Mouse (Mus musculus) intestine, embryonic 16.5 days (tissue): ENCODE data around the gene Chst3. TPM values are rescaled to one million over a fixed set of nuclear protein-coding genes. Genes with fewer than 3 reads are reported as not detected.

Experiments
- ATAC-seq: fragments of 200-750 bp; cut with Nextera tagmentation; 2 replicates; pipeline ENCODE4 v1.8.0; 2017; ENCODE audit warnings: moderate TSS enrichment, moderate library complexity
- H3K27ac ChIP-seq: fragments of 300-500 bp; sonication (generic); 2 replicates; pipeline ENCODE4 v1.5.1; 2014; ENCODE audit warnings: mild to moderate bottlenecking, low read length
- H3K27me3 ChIP-seq: fragments of 300-500 bp; sonication (generic); replicated peaks from 2 replicates; pipeline ENCODE4 v1.6.1; 2014; ENCODE audit warnings: low read length, control low read depth, mixed read lengths; ENCODE audit not compliant: control insufficient read depth, insufficient read depth
- H3K36me3 ChIP-seq: fragments of 300-500 bp; sonication (generic); 2 replicates; pipeline ENCODE4 v1.6.1; 2014; ENCODE audit warnings: low read length, control low read depth; ENCODE audit not compliant: control insufficient read depth, insufficient read depth
- H3K4me1 ChIP-seq: fragments of 300-500 bp; sonication (generic); 2 replicates; pipeline ENCODE4 v1.6.1; 2014; ENCODE audit warnings: low read length, control low read depth, mixed read lengths; ENCODE audit not compliant: control insufficient read depth, insufficient read depth
- H3K4me2 ChIP-seq: fragments of 300-500 bp; sonication (generic); 2 replicates; pipeline ENCODE4 v1.6.1; 2014; ENCODE audit warnings: low read depth, low read length, control low read depth
- H3K4me3 ChIP-seq: fragments of 300-500 bp; sonication (generic); 2 replicates; pipeline ENCODE4 v1.5.1; 2014; ENCODE audit warnings: mild to moderate bottlenecking, low read length
- H3K9ac ChIP-seq: fragments of 300-500 bp; sonication (generic); 2 replicates; pipeline ENCODE4 v1.6.1; 2014; ENCODE audit warnings: low read depth, low read length
- H3K9me3 ChIP-seq: fragments of 300-500 bp; sonication (generic); 2 replicates; pipeline ENCODE4 v1.6.1; 2016; ENCODE audit warnings: low read length, control low read depth; ENCODE audit not compliant: control insufficient read depth
- WGBS: fragments of 180-500 bp; shearing (Covaris S2); extraction: QIAGEN DNeasy Blood & Tissue Kit; methylation state at CpG from one replicate; pipeline ENCODE4 v1.1.7; 2014; 5-methylcytosine and 5-hydroxymethylcytosine counted together
- microRNA-seq: library from miRNA; unstranded; fragments of <30 nt; microRNA quantifications from one replicate; pipeline ENCODE4, GENCODE M21; 2016
- polyA plus RNA-seq: library from polyadenylated mRNA; unstranded; fragments of >200 nt; fragmentation: Nextera tagmentation; extraction: Ambion mirVana; gene quantifications from 2 replicates; pipeline ENCODE4 v1.2.1, GENCODE M21; 2015

Gene Chst3
- polyA plus RNA-seq, 1 experiment from 2014 or later: 1.3 TPM

GRCm38 (mm10) chr10:60133501-60133900, 85.6 kb downstream of the Chst3 start:
- Histone ChIP-seq H3K9ac (no peak overlapping the region; the same call in 1 of the 2 replicates), H3K9me3 (no peaks in the 10 kb centered on the region), H3K4me2 (no peak overlapping the region), H3K36me3 (no peaks in the 10 kb centered on the region), H3K27me3 (no peaks in the 10 kb centered on the region), H3K4me1 (peaks cover 8% of the 10 kb centered on the region), H3K4me3 (no peak overlapping the region), H3K27ac (peak overlapping the region; percentile 37; the same call in 1 of the 2 replicates)
- WGBS: 29% methylated on average over 6 of the region's 6 CpGs
- no peak for ATAC-seq

Small RNA genes within 50 kb of the gene (microRNA-seq; reads per million reads assigned to microRNA genes)
- not detected for gene Gm22117

Other genes with a start within 250 kb of the Chst3 start
- 47.2 and 47.3 TPM in 2 replicates for gene Ascc1, start 216.5 kb downstream of the Chst3 start, polyA plus RNA-seq
- 94.0 and 97.8 TPM in 2 replicates for gene Anapc16, start 216.1 kb downstream of the Chst3 start, polyA plus RNA-seq
- gene Spock2, start 113.0 kb downstream of the Chst3 start, polyA plus RNA-seq: 3.4 and 3.6 TPM in 2 replicates
- gene Psap, start 58.4 kb upstream of the Chst3 start, polyA plus RNA-seq: 178 and 187 TPM in 2 replicates
- 10.3 and 11.2 TPM in 2 replicates for gene Vsir, start 127.6 kb upstream of the Chst3 start, polyA plus RNA-seq
- gene Gm17455, start 180.5 kb upstream of the Chst3 start, polyA plus RNA-seq: 0.72 and 1.0 TPM in 2 replicates